Mouse (Mus musculus): ENCODE measurements around the gene Tesmin.

The Tesmin gene

GRCm38 (mm10) chr19:3388629-3389057, at the start of gene Tesmin:
TSS of gene Tesmin (plus strand) at chr19:3388857.
- DNase-seq (ENCODE audit: low spot score in 2 of 2) = peak; percentile 90 to 92

GRCm38 (mm10) chr19:3339187-3339586, 49.5 kb upstream of the Tesmin start:
- DNase-seq (ENCODE audit: low spot score in 2 of 2) = no peak

GRCm38 (mm10) chr19:3341021-3341420, 47.6 kb upstream of the Tesmin start:
- DNase-seq (ENCODE audit: low spot score in 2 of 2) = no peak

GRCm38 (mm10) chr19:3343929-3344328, 44.7 kb upstream of the Tesmin start:
- DNase-seq (ENCODE audit: low spot score in 2 of 2) = no peak

GRCm38 (mm10) chr19:3344636-3345544, 43.8 kb upstream of the Tesmin start:
- DNase-seq (ENCODE audit: low spot score in 2 of 2) = no peak

GRCm38 (mm10) chr19:3347784-3348183, 40.9 kb upstream of the Tesmin start:
- no peak for DNase-seq (ENCODE audit: low spot score in 2 of 2)

GRCm38 (mm10) chr19:3353415-3354111, 35.1 kb upstream of the Tesmin start:
- peak in 1 of 2 experiments; percentile 73 for DNase-seq (ENCODE audit: low spot score in 2 of 2)

GRCm38 (mm10) chr19:3355096-3355495, 33.6 kb upstream of the Tesmin start:
- no peak for DNase-seq (ENCODE audit: low spot score in 2 of 2)

GRCm38 (mm10) chr19:3356516-3356915, 32.1 kb upstream of the Tesmin start:
- DNase-seq (ENCODE audit: low spot score in 2 of 2) = no peak

GRCm38 (mm10) chr19:3357620-3358019, 31.0 kb upstream of the Tesmin start:
- no peak for DNase-seq (ENCODE audit: low spot score in 2 of 2)

- DNase-seq (ENCODE audit: low spot score in 2 of 2) = no peak
Measured at GRCm38 (mm10) chr19:3359841-3360588, 28.6 kb upstream of the Tesmin start.

GRCm38 (mm10) chr19:3363510-3363909, 25.1 kb upstream of the Tesmin start:
- no peak for DNase-seq (ENCODE audit: low spot score in 2 of 2)

GRCm38 (mm10) chr19:3365089-3365488, 23.6 kb upstream of the Tesmin start:
- DNase-seq (ENCODE audit: low spot score in 2 of 2) = no peak

- DNase-seq (ENCODE audit: low spot score in 2 of 2) = no peak
Measured at GRCm38 (mm10) chr19:3368276-3368675, 20.4 kb upstream of the Tesmin start.

- no peak for DNase-seq (ENCODE audit: low spot score in 2 of 2)
Measured at GRCm38 (mm10) chr19:3373380-3373779, 15.3 kb upstream of the Tesmin start.

- no peak for DNase-seq (ENCODE audit: low spot score in 2 of 2)
Measured at GRCm38 (mm10) chr19:3374028-3374427, 14.6 kb upstream of the Tesmin start.

GRCm38 (mm10) chr19:3375945-3376495, 12.6 kb upstream of the Tesmin start:
- DNase-seq (ENCODE audit: low spot score in 2 of 2) = no peak

- DNase-seq (ENCODE audit: low spot score in 2 of 2) = peak in 1 of 2 experiments; percentile 25
Measured at GRCm38 (mm10) chr19:3376966-3377715, 11.5 kb upstream of the Tesmin start.

GRCm38 (mm10) chr19:3378614-3379013, 10.0 kb upstream of the Tesmin start:
- DNase-seq (ENCODE audit: low spot score in 2 of 2) = no peak

- no peak for DNase-seq (ENCODE audit: low spot score in 2 of 2)
Measured at GRCm38 (mm10) chr19:3388061-3388460, 596 bp upstream of the Tesmin start.

- DNase-seq (ENCODE audit: low spot score in 2 of 2) = peak; percentile 86 to 92
Measured at GRCm38 (mm10) chr19:3389089-3389488, 432 bp downstream of the Tesmin start.

Measured in urinary bladder, postnatal 4 days (tissue).